Mouse (Mus musculus): ENCODE data around the gene Milr1.

DNA sequence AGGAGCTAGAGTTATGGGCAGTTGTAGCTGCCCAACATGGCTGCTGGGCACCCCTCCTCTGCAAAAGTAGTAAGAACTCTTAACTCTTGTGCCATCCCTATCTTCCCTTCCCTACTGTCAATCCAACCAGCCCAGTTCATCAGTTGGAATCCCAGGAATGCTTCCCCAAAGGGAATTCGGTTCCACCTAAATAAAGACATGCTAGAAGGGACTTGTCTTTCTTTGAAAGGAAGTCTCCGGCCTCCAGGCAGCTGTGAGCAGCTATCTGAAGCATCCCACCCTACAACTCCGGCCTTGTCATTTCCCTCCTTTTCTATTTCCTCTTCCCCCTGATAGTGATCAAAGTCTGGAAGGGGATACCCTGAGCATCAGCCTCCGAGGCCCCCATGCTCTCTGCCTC lies 44.8 kb upstream of the Milr1 start:
- no peak for TF ChIP-seq CTCF (IDR thresholded peaks at IDR 0.05; ENCODE audit: low read depth)
- no peak for TF ChIP-seq EP300 (IDR thresholded peaks at IDR 0.05; ENCODE audit: low read depth)
